Mouse (Mus musculus) heart, postnatal 0 days (tissue): ENCODE measurements at regions not wholly inside any gene's neighbourhood (a gene's known extent, or its start where the extent isn't known, plus 50 kb on each side); places are given as distances from the start of the nearest gene placed in this dataset.

Source experiments
- CTCF ChIP-seq: IDR thresholded peaks from 2 replicates; pipeline ENCODE4 v1.5.1; 2016; ENCODE audit warnings: antibody characterized with exemption, control low read depth, low read depth
- EP300 ChIP-seq: IDR thresholded peaks from 2 replicates; pipeline ENCODE4 v1.6.1; 2016; ENCODE audit warnings: antibody characterized with exemption, low read depth

GRCm38 (mm10) chr1:23182541-23182940 is 80.5 kb upstream of the 4933415F23Rik start:
- no peak for TF ChIP-seq CTCF
- TF ChIP-seq EP300 = no peak
